In the genomic region with DNA sequence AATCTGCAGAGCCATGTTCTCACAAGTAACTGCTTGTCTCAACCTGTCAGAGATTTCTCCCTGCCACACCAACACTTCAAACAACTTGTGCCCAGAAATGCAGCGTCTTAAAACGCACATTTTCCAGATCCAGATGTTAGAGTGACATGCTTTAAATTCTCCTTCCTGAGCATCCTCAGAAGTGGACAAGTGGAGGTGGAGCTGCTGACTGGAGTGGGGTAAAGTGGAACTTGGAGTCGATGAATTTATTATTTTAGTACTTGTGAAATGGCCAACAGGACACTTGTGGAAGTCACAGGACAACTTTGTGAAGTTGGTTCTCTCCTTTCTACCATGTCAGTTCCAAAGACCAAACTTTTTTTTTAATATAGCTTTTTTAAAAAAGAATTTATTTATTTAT, we compare ENCODE assay signal across 34 mouse cellular contexts.
"Had no signal": no experiment of that assay in that cellular context is flagged by ENCODE, and none has a peak within 500 bp of the region (broad histone marks: within the 10 kb centered on the region; RNA-seq: fewer than 3 reads in every experiment).

No protein-coding gene starts in this region.

- ATAC-seq: hindbrain, embryonic 16.5 days; hindbrain, postnatal 0 days; inflammation-experienced regulatory T-cells, adult 6 months; intestine, embryonic 15.5 days; intestine, embryonic 16.5 days; intestine, postnatal 0 days had no signal

- H3K4me1 ChIP-seq: heart, embryonic 10.5 days; hindbrain, embryonic 10.5 days; hindbrain, embryonic 12.5 days; hindbrain, embryonic 13.5 days; hindbrain, embryonic 15.5 days; intestine, embryonic 15.5 days; kidney, embryonic 15.5 days had no signal

- H3K4me2 ChIP-seq: heart, embryonic 11.5 days; heart, embryonic 12.5 days; heart, embryonic 13.5 days; heart, embryonic 15.5 days; hindbrain, embryonic 12.5 days; hindbrain, embryonic 13.5 days; hindbrain, embryonic 14.5 days; hindbrain, embryonic 15.5 days; intestine, embryonic 15.5 days; kidney, embryonic 15.5 days had no signal

- H3K27ac ChIP-seq: heart, embryonic 10.5 days; heart, embryonic 13.5 days; heart, embryonic 15.5 days; hindbrain, embryonic 10.5 days; hindbrain, embryonic 12.5 days; hindbrain, embryonic 13.5 days; hindbrain, embryonic 14.5 days; hindbrain, embryonic 15.5 days; hindbrain, postnatal 0 days; intestine, embryonic 15.5 days; kidney, embryonic 15.5 days; kidney, postnatal 0 days; layer of hippocampus, adult 2 months had no signal

- H3K36me3 ChIP-seq: heart, embryonic 10.5 days; heart, embryonic 12.5 days; heart, embryonic 15.5 days; hindbrain, embryonic 12.5 days; hindbrain, embryonic 13.5 days; hindbrain, embryonic 15.5 days; intestine, embryonic 15.5 days had no signal

- H3K27me3 ChIP-seq: heart, embryonic 12.5 days; heart, embryonic 13.5 days; heart, embryonic 15.5 days; hindbrain, embryonic 12.5 days; hindbrain, embryonic 13.5 days; hindbrain, embryonic 15.5 days; intestine, embryonic 15.5 days; kidney, embryonic 15.5 days had no signal

- DNase-seq: heart, postnatal 10 days; heart, postnatal 36 days; heart, postnatal 4 days; kidney, adult 11 months; kidney, adult 18-20 months; kidney, adult 2 months; kidney, adult 8-10 months; kidney, adult 9 months; kidney, postnatal 10 days; kidney, postnatal 14 days; kidney, postnatal 25 days; kidney, postnatal 36 days; kidney, postnatal 4 days; layer of hippocampus, adult 9-11 months; layer of hippocampus, postnatal 36 days had no signal

- H3K4me3 ChIP-seq: heart, embryonic 10.5 days; heart, embryonic 12.5 days; heart, embryonic 13.5 days; heart, embryonic 15.5 days; hindbrain, embryonic 10.5 days; hindbrain, embryonic 12.5 days; hindbrain, embryonic 13.5 days; hindbrain, embryonic 15.5 days; intestine, embryonic 15.5 days; kidney, embryonic 15.5 days; layer of hippocampus, adult 2 months had no signal

- H3K9me3 ChIP-seq: heart, embryonic 10.5 days; heart, embryonic 12.5 days; heart, embryonic 13.5 days; heart, embryonic 15.5 days; hindbrain, embryonic 10.5 days; hindbrain, embryonic 12.5 days; hindbrain, embryonic 13.5 days; hindbrain, embryonic 15.5 days; intestine, embryonic 15.5 days; kidney, embryonic 15.5 days had no signal

- H3K9ac ChIP-seq: heart, embryonic 12.5 days; heart, embryonic 13.5 days; heart, embryonic 15.5 days; hindbrain, embryonic 12.5 days; hindbrain, embryonic 13.5 days; hindbrain, embryonic 14.5 days; hindbrain, embryonic 15.5 days; intestine, embryonic 15.5 days; kidney, embryonic 15.5 days had no signal
